Mouse (Mus musculus) liver, adult 2 months (tissue): ENCODE results near the gene Ssna1.

Source experiments
- CTCF ChIP-seq: fragments of 200-500 bp; IDR thresholded peaks from 2 replicates; pipeline ENCODE4 v1.5.1; 2011; ENCODE audit warnings: low read depth, low read length, control low read depth
- POLR2A ChIP-seq: fragments of 200-500 bp; IDR thresholded peaks from 2 replicates; pipeline ENCODE4 v1.6.1; 2011; ENCODE audit warnings: low read length, control low read depth; ENCODE audit not compliant: insufficient read depth; ENCODE audit errors: extremely low read depth

GRCm38 (mm10) chr2:25246183-25247072 is 25.8 kb downstream of the Ssna1 start, which contains the start of gene AL732309.1:
- TF ChIP-seq POLR2A (no peak), CTCF (no peak)
